Mouse (Mus musculus) olfactory bulb, adult 2 months (tissue): ENCODE measurements around the gene Dpp6.

Experiments used
- CTCF ChIP-seq: fragments of 200-500 bp; IDR thresholded peaks from 2 replicates; pipeline ENCODE4 v1.5.1; 2012; ENCODE audit warnings: low read depth, mild to moderate bottlenecking, low read length, moderate library complexity; ENCODE audit not compliant: insufficient read depth
- POLR2A ChIP-seq: fragments of 200-500 bp; IDR thresholded peaks from 2 replicates; pipeline ENCODE4 v1.6.1; 2012; ENCODE audit warnings: mild to moderate bottlenecking, low read depth, low read length, moderate library complexity; ENCODE audit not compliant: insufficient read depth

DNA sequence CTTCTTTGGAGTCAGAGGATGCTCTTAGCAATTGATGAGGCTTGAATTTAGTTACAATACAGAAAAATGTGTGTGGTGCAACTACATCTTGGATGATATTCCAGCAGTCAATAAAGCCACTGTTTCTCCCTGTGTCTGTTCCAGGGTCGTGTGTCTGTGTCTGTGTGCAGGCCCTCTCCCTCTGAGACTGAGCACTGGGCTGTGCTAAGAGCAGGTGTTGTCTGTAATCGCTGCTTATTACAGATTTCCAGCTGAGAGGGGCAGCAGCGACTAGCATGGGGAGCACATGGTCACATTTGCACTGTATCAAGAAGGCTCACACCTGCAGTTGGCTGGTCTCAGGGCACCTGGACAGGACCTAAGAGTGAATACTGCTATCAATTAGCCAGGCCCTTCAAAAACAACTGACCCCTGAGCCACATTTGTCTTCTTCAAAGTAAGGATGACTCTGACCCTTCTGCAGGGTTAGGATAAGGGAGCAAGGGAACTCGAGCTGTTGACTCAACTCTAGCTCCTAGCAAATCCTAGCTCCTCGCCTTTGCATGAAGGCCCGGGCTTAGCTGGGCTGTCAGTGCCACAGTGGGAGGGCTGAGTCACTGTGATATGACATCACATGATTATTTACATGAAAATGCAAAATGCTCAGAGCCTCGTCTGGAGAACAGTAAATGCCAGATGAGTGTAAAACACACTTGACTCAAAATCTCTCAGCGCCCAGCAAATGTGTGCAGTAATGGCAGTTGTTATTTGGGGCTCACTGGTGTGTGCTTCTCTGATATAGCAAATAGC, 771.2 kb downstream of the Dpp6 start:
- TF ChIP-seq CTCF (no peak), POLR2A (no peak)
